Mouse (Mus musculus): ENCODE measurements around the gene Col7a1. TPM values are rescaled to one million over a fixed set of nuclear protein-coding genes. Genes with fewer than 3 reads are reported as not detected.
A peak's percentile ranks its signal among the peaks of the same experiment; 100 is the strongest.

The Col7a1 gene
- polyA plus RNA-seq, 1 experiment from 2014 or later, result 2.9 TPM

- Histone ChIP-seq H3K27ac (ENCODE audit: low read length) (peak overlapping the region; percentile 20; the same call in 1 of the 2 replicates), H3K36me3 (ENCODE audit: insufficient read depth, low read length) (no peaks in the 10 kb centered on the region), H3K4me3 (ENCODE audit: low read depth, low read length) (no peak overlapping the region), H3K9me3 (ENCODE audit: low read length) (no peaks in the 10 kb centered on the region), H3K4me2 (replicated peaks; ENCODE audit: low read depth, low read length) (no peak overlapping the region), H3K4me1 (ENCODE audit: insufficient read depth, low read depth, low read length) (no peaks in the 10 kb centered on the region; the same call in 1 of the 2 replicates), H3K27me3 (replicated peaks; ENCODE audit: insufficient read depth, low read length) (no peaks in the 10 kb centered on the region), H3K9ac (replicated peaks; ENCODE audit: low read depth) (no peak overlapping the region)
- TF ChIP-seq EP300 (IDR thresholded peaks at IDR 0.05), result no peak
- TF ChIP-seq CTCF (IDR thresholded peaks at IDR 0.05), result no peak
- DNase-seq (ENCODE audit: low spot score) (peak; percentile 50), ATAC-seq (no peak)
- WGBS, result 69% methylated on average over 19 of the region's 19 CpGs
Measured at GRCm38 (mm10) chr9:108998287-108999166, 45.1 kb downstream of the Col7a1 start.

- 77% methylated on average over 4 of the region's 4 CpGs for WGBS
- Histone ChIP-seq H3K9me3 (ENCODE audit: low read length) (no peaks in the 10 kb centered on the region), H3K36me3 (ENCODE audit: insufficient read depth, low read length) (no peaks in the 10 kb centered on the region), H3K27me3 (replicated peaks; ENCODE audit: insufficient read depth, low read length) (no peaks in the 10 kb centered on the region), H3K9ac (replicated peaks; ENCODE audit: low read depth) (no peak overlapping the region), H3K4me2 (replicated peaks; ENCODE audit: low read depth, low read length) (no peak overlapping the region), H3K4me3 (ENCODE audit: low read depth, low read length) (no peak overlapping the region), H3K4me1 (ENCODE audit: insufficient read depth, low read depth, low read length) (no peaks in the 10 kb centered on the region; the same call in 1 of the 2 replicates), H3K27ac (ENCODE audit: low read length) (peak overlapping the region; percentile 20; the same call in 1 of the 2 replicates)
- DNase-seq (ENCODE audit: low spot score), result peak; percentile 35
- no peak for ATAC-seq
- no peak for TF ChIP-seq CTCF (IDR thresholded peaks at IDR 0.05)
- no peak for TF ChIP-seq EP300 (IDR thresholded peaks at IDR 0.05)
Measured at GRCm38 (mm10) chr9:108999167-108999526, 45.8 kb downstream of the Col7a1 start.

- TF ChIP-seq EP300 (IDR thresholded peaks at IDR 0.05), result no peak
- peak; percentile 100 for TF ChIP-seq CTCF (IDR thresholded peaks at IDR 0.05)
- Histone ChIP-seq H3K9me3 (ENCODE audit: low read length) (no peaks in the 10 kb centered on the region), H3K4me1 (ENCODE audit: insufficient read depth, low read depth, low read length) (no peaks in the 10 kb centered on the region), H3K4me3 (ENCODE audit: low read depth, low read length) (no peak overlapping the region), H3K27me3 (replicated peaks; ENCODE audit: insufficient read depth, low read length) (no peaks in the 10 kb centered on the region), H3K4me2 (replicated peaks; ENCODE audit: low read depth, low read length) (no peak overlapping the region), H3K9ac (replicated peaks; ENCODE audit: low read depth) (no peak overlapping the region), H3K27ac (ENCODE audit: low read length) (no peak overlapping the region), H3K36me3 (ENCODE audit: insufficient read depth, low read length) (no peaks in the 10 kb centered on the region)
- DNase-seq (ENCODE audit: low spot score) (peak; percentile 89), ATAC-seq (peak; percentile 71)
- 9% methylated on average over 3 of the region's 3 CpGs for WGBS
Measured at GRCm38 (mm10) chr9:109000726-109001125, 47.3 kb downstream of the Col7a1 start.

GRCm38 (mm10) chr9:109003201-109003600 lies 49.8 kb downstream of the Col7a1 start:
- Histone ChIP-seq H3K36me3 (ENCODE audit: insufficient read depth, low read length) (0 out of 2 replicates have a peak, but pooled peaks cover 6% of the 10 kb centered on the region), H3K4me1 (ENCODE audit: insufficient read depth, low read depth, low read length) (no peaks in the 10 kb centered on the region), H3K4me2 (replicated peaks; ENCODE audit: low read depth, low read length) (no peak overlapping the region), H3K27me3 (replicated peaks; ENCODE audit: insufficient read depth, low read length) (no peaks in the 10 kb centered on the region), H3K9me3 (ENCODE audit: low read length) (no peaks in the 10 kb centered on the region), H3K9ac (replicated peaks; ENCODE audit: low read depth) (no peak overlapping the region), H3K4me3 (ENCODE audit: low read depth, low read length) (no peak overlapping the region), H3K27ac (ENCODE audit: low read length) (no peak overlapping the region)
- 55% methylated on average over 2 of the region's 2 CpGs for WGBS
- DNase-seq (ENCODE audit: low spot score) (no peak), ATAC-seq (no peak)
- TF ChIP-seq CTCF (IDR thresholded peaks at IDR 0.05), result peak; percentile 87
- no peak for TF ChIP-seq EP300 (IDR thresholded peaks at IDR 0.05)

GRCm38 (mm10) chr9:109007025-109007780 lies 53.8 kb downstream of the Col7a1 start:
- Histone ChIP-seq H3K4me3 (ENCODE audit: low read depth, low read length) (no peak overlapping the region), H3K4me1 (ENCODE audit: insufficient read depth, low read depth, low read length) (no peaks in the 10 kb centered on the region), H3K9me3 (ENCODE audit: low read length) (no peaks in the 10 kb centered on the region), H3K27ac (ENCODE audit: low read length) (no peak overlapping the region), H3K36me3 (ENCODE audit: insufficient read depth, low read length) (0 out of 2 replicates have a peak, but pooled peaks cover 6% of the 10 kb centered on the region), H3K27me3 (replicated peaks; ENCODE audit: insufficient read depth, low read length) (no peaks in the 10 kb centered on the region), H3K9ac (replicated peaks; ENCODE audit: low read depth) (no peak overlapping the region), H3K4me2 (replicated peaks; ENCODE audit: low read depth, low read length) (no peak overlapping the region)
- TF ChIP-seq CTCF (IDR thresholded peaks at IDR 0.05) (no peak), EP300 (IDR thresholded peaks at IDR 0.05) (no peak)
- ATAC-seq (no peak), DNase-seq (ENCODE audit: low spot score) (no peak)
- WGBS, result 76% methylated on average over 21 of the region's 21 CpGs

- Histone ChIP-seq H3K4me1 (ENCODE audit: insufficient read depth, low read depth, low read length) (no peaks in the 10 kb centered on the region), H3K9ac (replicated peaks; ENCODE audit: low read depth) (no peak overlapping the region), H3K4me2 (replicated peaks; ENCODE audit: low read depth, low read length) (no peak overlapping the region), H3K9me3 (ENCODE audit: low read length) (no peaks in the 10 kb centered on the region), H3K27ac (ENCODE audit: low read length) (no peak overlapping the region), H3K36me3 (ENCODE audit: insufficient read depth, low read length) (0 out of 2 replicates have a peak, but pooled peaks cover 6% of the 10 kb centered on the region), H3K27me3 (replicated peaks; ENCODE audit: insufficient read depth, low read length) (no peaks in the 10 kb centered on the region), H3K4me3 (ENCODE audit: low read depth, low read length) (no peak overlapping the region)
- no peak for TF ChIP-seq EP300 (IDR thresholded peaks at IDR 0.05)
- TF ChIP-seq CTCF (IDR thresholded peaks at IDR 0.05), result no peak
- ATAC-seq (no peak), DNase-seq (ENCODE audit: low spot score) (no peak)
- WGBS, result 81% methylated on average over 9 of the region's 9 CpGs
Measured at GRCm38 (mm10) chr9:109008081-109008480, 54.7 kb downstream of the Col7a1 start.
